Mouse (Mus musculus) gastrocnemius, postnatal 36 days (tissue): ENCODE measurements around the gene Svbp. TPM values are rescaled to one million over a fixed set of nuclear protein-coding genes. Genes with fewer than 3 reads are reported as not detected.

Source experiments
- DNase-seq, 2 experiments: peaks; one replicate each; pipeline ENCODE4 v3.0.0; 2022
- intact Hi-C: fragments of 180-260 bp; cut with DNase I; formaldehyde crosslinking; loops from one replicate; pipeline ENCODE4 v1.15.1; 2025
- long read RNA-seq, 2 experiments: library from polyadenylated mRNA; stranded (forward); transcript quantifications; one replicate each; pipeline ENCODE4 v2.0.0; 2021
- total RNA-seq, 2 experiments: library from RNA; stranded (reverse); gene quantifications; 2 replicates each; pipeline ENCODE4 v1.2.3; 2021

Gene Svbp
- 10 to 100 TPM; 10.7 to 15.2 TPM for total RNA-seq
- long read RNA-seq, experiment 1, transcript Svbp-201 (3 exons, 733 nt): major isoform, 38 of 40 reads
- long read RNA-seq, experiment 1, partial matches to known transcripts: 1 of 40 reads
- long read RNA-seq, experiment 1, other reads (novel, unspliced or antisense): 0 of 40 reads
- long read RNA-seq, experiment 2, transcript Svbp-201 (3 exons, 733 nt): major isoform, 32 of 34 reads
- long read RNA-seq, experiment 2, partial matches to known transcripts: 1 of 34 reads
- long read RNA-seq, experiment 2, other reads (novel, unspliced or antisense): 1 of 34 reads

DNA sequence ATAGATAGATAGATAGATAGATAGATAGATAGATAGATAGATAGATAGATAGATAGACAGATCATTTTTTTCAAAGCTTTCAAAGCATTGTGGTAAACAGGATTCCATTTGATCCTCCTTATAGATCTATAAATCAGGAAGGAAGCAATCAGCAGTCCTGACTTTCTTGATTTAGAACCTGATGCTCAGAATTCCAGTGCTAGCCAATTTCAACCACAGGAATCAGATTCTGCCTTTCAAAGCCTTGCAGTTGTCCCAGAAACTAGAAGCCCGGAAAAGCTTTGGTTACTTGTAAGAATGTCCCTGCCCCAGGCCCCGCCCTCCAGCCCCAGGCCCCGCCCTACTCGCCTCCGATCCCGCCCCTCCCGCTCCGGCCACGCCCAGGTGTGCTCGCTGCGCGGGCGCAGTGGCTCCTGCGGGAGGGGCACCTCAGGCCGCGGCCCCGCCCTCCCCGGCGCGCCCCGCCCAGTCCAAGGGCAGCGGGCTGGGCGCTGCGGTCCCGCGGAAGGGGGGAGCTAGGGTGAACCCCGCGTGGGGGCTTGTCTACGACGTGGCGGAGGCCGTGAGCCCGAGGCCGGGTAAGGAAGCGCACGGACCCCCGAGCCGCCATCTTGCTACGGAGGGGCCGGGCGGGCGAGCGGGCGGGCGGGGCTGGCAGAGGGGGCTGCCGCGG is at the start of gene Svbp:
Svbp (plus strand) TSS at position 398 of the 673 bp plus-strand sequence.
- intact Hi-C loops: no loop called here
- peak; percentile 77 to 83 for DNase-seq

DNA sequence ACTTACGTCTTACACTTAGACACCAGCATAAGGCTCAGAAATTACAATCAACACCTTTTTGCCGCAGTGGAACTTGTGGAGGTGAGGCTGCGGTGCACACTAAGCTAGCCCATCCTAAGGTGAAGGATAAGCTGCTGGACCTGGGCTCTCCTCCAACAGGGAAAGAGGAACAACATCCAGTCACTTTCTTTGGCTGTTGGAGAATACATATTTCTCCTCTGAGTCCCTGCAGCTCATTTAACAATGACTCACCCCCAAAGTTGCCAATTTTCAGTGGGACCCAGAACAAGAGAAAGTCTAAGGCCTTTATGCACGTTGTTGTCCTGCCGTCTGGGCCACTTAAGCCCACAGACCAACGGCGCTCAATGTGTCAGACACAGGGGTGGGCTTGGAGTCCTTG is 48.3 kb upstream of the Svbp start:
- intact Hi-C loops: no loop called here
- DNase-seq: no peak

DNA sequence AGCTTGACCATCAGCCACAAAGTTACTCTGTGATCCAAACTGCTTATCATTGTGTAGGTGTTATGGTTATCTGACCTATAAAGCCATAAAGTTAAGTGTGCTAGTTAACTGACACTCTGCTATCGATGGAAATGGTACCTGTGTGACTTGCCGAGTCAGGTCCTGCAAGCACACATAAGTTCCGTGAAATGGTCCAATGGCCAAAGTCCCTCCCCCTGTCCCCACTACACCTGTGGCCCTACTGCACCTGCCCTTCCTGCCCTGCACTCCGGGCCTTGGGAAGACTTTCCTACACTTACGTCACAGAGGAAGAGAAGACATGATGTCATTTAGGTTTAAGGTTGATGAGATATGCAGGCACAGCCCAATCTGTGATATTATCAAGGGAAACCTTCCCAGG is 47.8 kb upstream of the Svbp start:
- no peak for DNase-seq

DNA sequence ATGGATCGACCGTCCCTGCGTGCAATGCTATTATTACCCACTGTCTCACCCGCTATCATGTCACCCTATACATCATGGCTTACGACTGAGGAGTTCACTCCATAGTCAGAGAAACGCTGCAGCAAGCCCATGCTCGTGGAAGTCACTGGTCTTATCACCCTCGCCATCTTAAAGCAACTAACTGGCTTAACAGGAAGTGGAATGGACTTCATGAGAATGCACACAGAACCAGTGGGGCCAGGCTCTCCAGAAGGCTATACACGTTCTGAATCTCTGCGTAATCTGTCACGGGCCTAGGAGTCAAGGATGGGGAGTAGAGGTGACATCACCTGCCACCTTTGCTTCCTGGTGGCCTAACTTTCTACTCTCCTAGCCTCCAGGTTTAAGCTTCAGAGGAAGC is 46.4 kb upstream of the Svbp start:
- intact Hi-C loops: no loop called here
- no peak for DNase-seq

More for the DNA sequence above, 47.8 kb upstream of the Svbp start:
- intact Hi-C loops: no loop called here

DNA sequence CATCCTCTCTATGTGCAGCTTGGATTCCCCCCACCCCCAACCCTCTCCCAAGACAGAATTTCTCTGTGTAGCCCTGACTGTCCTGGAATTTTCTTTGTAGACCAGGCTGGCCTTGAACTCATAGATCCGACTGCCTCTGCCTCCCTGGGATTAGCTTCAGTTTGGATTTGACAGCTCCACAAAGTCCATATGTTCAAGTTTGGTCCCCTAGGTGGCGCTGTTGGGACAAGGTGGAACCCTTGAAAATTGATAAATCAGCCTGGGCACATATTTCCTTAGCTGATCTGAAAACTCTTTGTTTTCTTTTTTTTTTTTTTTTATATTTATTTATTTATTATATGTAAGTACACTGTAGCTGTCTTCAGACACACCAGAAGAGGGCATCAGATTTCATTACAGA is 37.9 kb upstream of the Svbp start:
- DNase-seq: peak in 1 of 2 experiments; percentile 38
- intact Hi-C loops: no loop called here

DNA sequence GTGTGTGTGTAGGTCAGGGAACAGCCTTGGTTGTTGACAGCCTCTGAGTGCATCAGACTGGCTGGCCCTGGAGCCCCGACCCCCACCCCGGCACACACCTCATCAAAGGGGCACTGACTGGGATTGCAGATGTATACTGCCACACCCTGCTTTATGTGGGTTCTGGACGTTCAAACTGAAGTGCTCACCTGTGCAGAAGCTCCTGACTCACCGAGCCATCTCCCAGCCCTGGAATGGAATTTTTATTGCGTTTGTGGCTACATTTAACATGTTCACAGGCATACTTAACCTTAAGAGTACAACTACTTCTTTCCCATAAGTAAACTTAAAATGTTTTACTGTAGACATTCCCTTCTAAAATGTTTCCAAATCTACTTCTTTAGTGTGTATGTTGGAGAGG is 37.2 kb upstream of the Svbp start:
- DNase-seq: no peak
- intact Hi-C loops: no loop called here

DNA sequence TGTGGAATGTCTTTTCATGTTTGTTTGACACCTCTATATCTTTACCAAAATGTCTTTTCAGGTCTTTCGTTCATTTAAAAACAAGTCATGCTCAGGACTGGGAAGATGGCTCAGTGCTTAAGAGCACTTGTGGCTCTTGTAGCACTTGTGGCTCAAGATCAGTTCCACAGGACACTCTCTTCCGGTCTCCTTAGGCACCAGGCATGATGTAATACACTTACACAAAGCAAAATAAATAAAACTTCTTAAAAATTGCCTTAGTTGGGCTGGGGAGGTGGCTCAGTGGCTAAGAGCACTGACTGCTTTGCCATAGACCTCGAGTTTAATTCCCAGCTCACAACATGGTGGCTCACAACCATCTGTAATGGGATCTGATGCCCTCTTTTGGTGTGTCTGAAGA is 33.7 kb upstream of the Svbp start:
- intact Hi-C loops: no loop called here
- DNase-seq: no peak

DNA sequence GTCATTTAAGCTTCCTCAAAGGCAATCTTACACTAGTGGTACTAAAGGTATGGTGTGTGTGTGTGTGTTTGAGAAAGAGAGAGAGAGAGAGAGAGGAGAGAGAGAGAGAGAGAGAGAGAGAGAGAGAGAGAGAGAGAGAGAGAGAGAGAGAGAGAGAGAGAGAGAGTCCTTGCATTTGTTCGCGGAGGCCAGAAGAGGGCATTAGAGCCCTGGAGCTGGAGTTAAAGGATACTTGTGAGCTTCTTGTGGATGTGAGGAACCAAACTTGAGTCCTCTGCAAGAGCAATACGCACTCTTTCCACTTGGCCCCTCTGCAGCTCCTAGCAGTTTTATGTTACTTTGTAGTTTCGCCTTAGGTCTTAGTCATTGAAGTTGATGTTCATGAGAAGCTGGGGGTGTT is 32.1 kb upstream of the Svbp start:
- intact Hi-C loops: no loop called here
- no peak for DNase-seq

DNA sequence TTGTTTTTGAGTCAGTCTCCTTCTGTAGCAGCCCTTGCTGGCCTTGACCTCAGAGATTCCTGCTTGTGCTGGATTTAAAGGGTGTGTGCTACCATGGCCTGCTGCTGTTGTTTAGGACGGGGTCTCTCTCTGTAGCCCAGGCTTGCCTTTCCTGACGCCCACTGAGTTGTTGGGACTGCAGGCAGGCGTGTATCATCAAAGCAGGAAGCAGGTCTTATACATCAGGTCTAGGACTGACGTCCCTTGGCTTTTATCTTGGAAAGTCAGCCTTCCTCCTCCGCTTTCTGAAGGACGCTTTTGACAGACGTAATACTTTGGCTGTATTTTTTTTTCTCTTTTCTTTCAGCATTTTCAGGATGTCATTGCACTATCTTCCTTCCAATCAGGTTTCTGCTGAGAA is 29.2 kb upstream of the Svbp start:
- intact Hi-C loops: loop anchor here (5.0 kb wide), 1 partner anchor 36 kb away; no protein-coding TSS in a partner anchor
- no peak for DNase-seq

DNA sequence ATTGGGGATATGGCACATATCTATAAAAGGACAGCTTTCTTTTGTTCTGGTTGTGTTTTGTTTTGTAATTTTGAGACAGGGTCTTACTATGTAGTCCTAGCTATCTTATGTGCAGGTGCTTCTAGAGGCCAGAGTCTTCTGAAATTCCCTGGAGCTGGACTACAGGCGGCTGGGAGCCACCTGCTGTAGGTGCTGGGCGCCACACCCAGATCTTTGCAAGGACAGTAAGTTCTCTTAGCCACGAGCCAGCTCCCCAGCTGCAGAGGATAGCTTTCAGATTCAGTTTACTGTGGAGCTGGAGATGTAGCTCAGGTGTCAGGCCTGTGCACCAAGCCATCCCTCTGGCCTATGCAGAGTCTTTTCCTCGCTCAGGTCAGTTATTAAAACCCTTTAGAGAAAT is 28.0 kb upstream of the Svbp start:
- no peak for DNase-seq
- intact Hi-C loops: loop anchor here (1.0 to 5.0 kb wide), 2 partner anchors 35 to 162 kb away; no protein-coding TSS in a partner anchor

DNA sequence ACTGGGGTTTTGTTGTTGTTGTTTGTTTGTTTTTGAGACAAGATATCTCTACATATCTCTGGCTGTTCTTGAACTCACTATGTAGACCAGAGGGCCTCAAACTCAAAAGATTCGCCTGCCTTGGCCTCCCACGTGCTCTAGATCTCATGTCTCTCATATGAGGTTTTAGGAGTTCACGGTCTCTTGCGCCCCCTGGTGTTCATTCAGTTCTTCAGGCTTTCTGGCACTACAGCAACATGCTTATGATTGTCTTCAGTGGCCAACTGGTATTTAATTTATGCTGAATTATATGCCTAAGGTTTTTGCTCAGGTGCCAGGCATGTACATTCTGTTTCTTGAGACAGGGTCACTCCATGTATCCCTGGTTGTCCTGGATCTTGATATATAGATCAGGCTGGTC is 27.4 kb upstream of the Svbp start:
- DNase-seq: peak; percentile 61 to 70
- intact Hi-C loops: loop anchor here (1.0 to 5.0 kb wide), 2 partner anchors 35 to 162 kb away; no protein-coding TSS in a partner anchor

DNA sequence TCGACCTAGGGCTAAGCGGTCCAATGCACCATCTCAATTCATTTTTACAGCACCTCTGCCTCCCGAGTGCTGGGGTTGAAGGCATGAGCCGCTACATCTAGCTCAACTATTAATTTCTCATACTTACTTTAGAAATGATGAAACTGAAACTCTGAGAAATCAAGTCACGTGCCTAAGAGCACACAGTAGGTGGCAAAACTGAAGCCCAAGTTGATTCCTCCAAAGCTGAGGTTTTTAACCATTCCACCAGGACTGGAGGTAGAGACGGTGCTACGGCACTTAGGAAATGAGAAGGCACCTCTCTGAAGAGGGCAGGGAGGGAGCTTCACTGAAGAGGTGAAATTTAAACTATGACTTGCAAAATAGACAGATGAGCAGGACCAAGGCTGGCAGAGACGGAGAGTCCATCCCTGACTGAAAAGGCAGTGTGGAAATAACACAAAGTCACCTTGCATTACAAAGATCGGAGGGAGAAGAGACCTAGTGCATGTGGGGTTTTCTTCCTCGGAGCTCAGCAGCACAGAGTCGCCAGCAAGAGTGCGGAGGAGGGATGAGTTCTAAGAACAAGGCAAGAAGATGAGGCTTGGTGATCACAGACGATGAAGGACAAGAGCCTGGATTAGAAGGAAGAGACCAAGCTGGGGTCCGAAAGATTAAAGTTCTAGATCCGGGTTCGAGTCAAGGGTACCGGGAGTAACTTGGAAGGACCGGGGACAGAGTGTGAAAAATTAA is 22.0 kb upstream of the Svbp start:
- DNase-seq: no peak
- intact Hi-C loops: no loop called here

DNA sequence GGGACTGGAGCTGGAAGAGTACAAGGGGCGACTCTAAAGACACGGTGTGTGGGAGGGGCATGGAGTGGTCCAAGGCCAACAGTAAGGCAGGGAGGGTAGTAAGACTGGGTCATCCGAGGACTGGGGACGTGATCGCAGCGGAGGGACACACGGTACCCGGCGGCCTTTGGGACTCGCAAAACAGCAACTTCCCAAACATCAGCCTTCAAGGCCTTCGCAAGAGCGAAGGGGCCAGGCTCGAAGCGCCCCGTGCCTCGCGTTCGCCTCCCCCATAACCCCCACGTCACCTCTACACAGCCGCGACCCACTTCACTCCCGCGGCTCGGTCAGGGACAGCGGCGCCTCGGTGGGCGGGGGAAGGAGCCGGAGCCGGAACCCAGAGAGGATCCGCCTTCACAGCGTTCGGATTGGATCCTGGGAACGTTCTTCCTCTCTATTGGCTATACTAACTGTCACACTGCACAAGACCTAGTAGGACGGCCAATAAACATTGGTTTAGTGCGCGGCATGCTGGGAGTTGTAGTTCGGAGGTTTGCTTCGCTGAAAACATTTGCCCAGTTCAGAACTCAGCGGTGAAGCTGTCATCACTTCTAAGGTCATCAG is 21.2 kb upstream of the Svbp start, which contains the start of gene Zfp691:
Zfp691 (minus strand) TSS at position 345 of the 603 bp plus-strand sequence.
- intact Hi-C loops: no loop called here
- DNase-seq: peak; percentile 85 to 88

DNA sequence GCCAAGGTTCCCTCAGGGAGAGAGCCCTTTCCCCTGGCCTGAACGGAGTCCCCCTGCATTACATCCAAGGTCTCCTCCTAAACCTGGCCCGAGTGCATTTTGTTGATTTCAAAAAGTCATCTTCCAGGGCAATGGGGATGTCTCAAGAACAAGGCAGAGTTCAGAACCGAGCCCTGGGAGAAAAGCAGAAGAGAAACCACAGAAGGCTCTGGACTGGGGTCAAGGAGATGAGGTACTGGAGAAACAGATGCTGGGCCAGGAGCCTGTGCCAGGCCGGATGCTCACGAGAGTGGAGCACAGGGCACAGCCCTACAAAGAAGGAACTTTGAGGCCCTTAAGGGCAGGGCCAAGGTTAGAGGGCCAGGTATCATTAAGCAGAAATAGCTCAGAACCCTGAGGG is 17.4 kb upstream of the Svbp start:
- intact Hi-C loops: no loop called here
- no peak for DNase-seq

DNA sequence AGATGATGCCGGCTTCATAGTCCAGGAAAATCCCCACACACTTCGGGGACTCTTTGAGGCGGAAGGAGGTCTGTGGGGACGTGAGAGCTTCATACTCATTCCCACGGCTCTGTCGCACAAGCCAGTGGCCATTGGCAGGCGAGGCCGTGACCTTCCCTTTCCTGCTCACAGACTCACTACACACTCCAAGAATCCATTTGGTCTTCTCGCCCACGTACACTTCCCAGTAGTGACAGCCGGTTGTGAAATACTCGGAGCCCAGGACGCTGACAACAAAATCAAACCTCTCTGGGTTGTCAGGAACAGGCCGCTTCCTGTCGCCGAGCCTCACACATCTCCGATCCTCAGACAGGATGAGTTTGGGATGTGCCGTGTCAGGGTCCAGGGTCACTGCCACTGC is 16.8 kb upstream of the Svbp start:
- intact Hi-C loops: no loop called here
- no peak for DNase-seq

DNA sequence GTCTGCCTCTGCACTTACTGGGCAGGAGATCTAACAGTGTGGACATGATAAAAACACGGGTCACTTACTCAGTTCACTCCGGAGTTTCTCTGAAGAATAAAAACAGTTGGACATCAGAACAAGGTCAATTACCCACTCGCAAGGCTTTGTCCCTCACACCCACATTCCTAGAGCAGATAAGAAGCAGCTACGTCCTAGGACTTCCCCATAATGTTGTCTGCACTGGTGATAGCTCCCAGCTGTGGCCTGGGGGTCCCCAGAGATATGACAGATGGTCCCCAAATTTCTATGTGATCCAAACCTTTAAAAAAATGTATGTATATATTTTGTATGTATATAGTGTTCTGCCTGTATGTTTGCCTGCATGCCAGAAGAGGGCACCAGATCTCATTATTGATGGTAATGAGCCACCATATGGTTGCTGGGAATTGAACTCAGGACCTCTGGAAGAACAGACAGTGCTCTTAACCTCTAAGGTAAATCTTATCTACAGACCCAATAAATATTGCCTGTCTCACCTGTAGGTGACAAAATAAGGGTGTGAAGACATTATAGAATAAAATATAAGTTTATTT is 14.9 kb upstream of the Svbp start:
- intact Hi-C loops: loop anchor here (10.0 kb wide), 1 partner anchor 1145 kb away; no protein-coding TSS in a partner anchor
- DNase-seq: no peak

DNA sequence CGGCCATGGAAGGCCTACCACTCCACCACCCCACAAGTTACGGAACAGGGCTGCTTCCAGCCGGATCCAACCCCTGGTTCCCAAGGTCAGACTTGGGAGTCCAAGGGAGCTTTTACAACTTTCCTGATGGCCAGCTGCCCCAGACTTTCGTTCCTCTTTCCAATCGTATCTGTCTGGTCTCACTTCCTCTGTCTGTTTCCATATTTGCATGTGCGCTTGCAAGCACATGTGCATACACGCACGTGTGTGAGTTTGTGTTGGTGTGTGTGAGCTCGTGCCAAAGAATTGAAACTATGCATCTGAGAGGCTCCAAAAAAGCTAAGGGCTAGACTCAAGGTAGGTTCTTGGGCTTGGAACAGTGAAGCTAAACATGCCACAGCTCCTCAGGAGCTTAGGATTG is 13.7 kb upstream of the Svbp start:
- intact Hi-C loops: loop anchor here (10.0 kb wide), 1 partner anchor 1147 kb away; no protein-coding TSS in a partner anchor
- no peak for DNase-seq

DNA sequence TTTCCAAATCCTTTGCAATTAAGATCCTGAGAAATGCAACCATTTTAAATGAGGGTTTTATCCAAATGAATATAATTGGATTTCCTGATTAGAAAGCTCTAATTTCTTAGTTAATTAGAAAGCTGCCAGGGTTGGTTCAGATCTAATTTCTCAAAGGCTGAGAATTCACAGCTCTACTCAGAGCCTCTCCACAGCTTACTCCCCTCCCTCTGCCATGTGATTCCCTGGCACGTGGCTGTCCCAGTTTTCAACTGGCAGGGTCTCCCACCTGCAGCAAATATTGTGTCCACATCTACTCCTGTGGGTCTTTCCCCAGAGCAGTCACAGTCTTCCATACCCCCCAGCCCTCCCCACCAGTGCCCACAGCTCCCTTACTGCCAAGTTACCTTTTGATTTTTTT is 11.6 kb upstream of the Svbp start:
- intact Hi-C loops: loop anchor here (10.0 kb wide), 1 partner anchor 1149 kb away; no protein-coding TSS in a partner anchor
- no peak for DNase-seq

DNA sequence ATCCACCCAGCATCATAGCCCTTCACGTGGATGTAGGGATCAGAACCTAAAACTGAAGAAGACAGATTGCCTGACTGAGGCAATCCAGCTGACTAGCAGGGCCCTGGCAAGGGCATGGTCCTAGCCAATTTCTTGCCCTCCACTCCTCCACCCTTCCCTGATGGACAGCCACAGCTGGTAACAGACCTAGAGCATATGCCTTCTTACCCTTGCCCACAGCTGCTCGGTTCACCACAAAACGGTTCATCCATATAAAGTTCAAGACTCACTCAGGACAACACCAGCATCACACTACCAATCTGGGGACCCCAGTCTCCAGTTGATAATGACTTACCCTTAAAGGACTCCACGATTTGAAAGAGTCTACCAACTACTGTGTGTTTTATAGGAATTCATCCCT is 9.3 kb upstream of the Svbp start:
- DNase-seq: no peak

DNA sequence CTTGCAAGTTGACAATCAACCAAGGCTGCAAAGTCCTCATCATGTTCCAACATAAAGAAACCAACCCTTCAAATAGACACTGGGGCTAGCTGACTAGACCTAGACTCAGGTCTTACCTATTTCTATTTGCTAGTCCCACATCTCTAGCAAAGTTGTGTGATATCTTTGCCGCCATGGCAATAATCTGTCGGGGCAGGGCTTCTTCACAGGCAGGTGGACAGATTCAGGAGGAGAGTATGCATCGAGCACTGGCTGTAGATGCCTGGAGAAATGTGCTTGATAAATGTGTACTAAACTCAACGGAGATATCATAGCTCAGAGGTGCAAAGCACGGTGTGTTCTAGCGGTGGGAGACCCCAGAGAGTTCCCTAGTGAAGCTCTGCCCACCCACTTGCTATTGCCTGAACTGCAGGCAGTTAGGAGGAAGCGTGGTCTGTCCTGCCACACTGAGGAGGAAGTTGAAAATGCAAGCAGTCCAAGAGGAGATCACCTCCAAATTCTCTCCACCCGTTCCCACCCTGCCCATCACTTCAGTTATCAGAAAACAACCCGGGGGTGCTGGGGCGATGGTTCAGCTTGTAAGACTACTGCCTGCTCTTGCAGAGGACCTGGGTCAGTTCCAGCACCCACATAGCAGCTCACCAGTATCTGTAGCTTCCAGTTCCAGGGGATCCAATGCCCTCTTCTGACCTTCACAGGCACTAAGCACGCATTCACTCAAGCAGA is 6.9 kb upstream of the Svbp start:
- intact Hi-C loops: loop anchor here (10.0 kb wide), 1 partner anchor 1153 kb away; no protein-coding TSS in a partner anchor
- no peak for DNase-seq

More for the DNA sequence above, 9.3 kb upstream of the Svbp start:
- intact Hi-C loops: loop anchor here (10.0 kb wide), 1 partner anchor 1151 kb away; no protein-coding TSS in a partner anchor
